Mouse (Mus musculus) layer of hippocampus, postnatal 25 days (tissue): ENCODE measurements at regions not wholly inside any gene's neighbourhood (a gene's known extent, or its start where the extent isn't known, plus 50 kb on each side); places are given as distances from the start of the nearest gene placed in this dataset.

Experiments used
- DNase-seq, 2 experiments: peaks; one replicate each; pipeline ENCODE4 v3.0.0; 2022; ENCODE audit warnings: mixed read lengths in 2 of 2, low spot score in 1 of 2; ENCODE audit errors: extremely low spot score in 1 of 2

DNA sequence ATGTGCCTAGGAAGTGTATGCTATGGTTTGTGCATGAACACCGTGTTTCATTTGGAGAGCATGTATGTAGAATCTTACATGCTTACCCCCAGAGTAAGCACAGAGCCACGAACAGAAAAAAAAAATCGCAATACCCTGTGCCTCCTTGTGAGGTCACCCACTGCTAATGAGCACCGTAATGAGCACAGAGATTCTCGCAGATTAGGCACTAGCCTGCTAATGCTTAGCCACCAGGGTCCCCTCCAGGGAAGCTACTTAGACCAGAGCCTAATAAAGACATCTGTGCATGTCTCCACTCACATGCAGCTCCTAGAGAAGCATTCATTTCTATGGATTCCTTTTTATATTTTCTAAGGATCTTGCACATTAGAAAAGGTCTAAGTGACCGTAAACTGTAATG is 780.8 kb downstream of the Nr2f2 start:
- DNase-seq: no peak

- DNase-seq: no peak
Measured at GRCm38 (mm10) chr7:69585131-69585530, 781.4 kb downstream of the Nr2f2 start.

DNA sequence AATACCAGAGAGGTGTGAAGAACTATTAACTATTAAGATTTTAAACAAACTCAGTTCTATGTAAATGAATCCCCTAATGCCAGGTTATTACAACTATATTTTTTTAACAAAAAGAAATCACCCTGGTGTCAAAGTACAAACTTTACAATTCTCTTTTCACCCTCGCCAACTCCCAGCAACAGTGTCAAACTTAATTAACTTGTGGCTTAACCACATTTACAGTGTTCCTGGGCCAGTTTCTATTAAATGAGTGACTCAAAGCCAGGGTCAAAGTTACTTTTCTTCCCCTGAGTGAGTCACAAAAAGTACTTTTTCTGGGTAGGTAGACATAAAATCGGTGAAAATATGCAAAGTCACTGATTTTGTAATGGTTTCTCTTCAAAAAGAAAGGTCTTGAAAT is 782.0 kb downstream of the Nr2f2 start:
- DNase-seq: no peak

GRCm38 (mm10) chr7:69583901-69584300 is 782.6 kb downstream of the Nr2f2 start:
- DNase-seq: no peak

DNA sequence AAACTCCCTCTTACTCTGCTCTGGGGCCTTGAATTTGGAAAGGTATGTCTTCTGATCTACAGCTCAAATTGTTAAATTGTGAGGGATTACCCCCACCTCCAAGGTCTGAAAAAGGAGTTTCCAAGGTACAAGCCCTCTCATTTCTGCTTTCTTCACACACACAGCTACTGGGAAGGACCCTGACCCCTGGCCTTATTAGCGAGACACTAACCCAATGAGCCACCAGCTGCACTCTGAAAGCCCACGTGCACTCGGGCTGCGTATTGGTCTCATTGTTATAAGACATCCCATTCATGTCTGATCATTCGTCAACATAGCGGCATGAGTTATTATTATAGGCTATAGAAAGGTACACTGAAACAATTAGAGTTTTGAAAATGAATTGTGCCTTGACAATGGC is 784.9 kb downstream of the Nr2f2 start:
- DNase-seq: no peak

DNA sequence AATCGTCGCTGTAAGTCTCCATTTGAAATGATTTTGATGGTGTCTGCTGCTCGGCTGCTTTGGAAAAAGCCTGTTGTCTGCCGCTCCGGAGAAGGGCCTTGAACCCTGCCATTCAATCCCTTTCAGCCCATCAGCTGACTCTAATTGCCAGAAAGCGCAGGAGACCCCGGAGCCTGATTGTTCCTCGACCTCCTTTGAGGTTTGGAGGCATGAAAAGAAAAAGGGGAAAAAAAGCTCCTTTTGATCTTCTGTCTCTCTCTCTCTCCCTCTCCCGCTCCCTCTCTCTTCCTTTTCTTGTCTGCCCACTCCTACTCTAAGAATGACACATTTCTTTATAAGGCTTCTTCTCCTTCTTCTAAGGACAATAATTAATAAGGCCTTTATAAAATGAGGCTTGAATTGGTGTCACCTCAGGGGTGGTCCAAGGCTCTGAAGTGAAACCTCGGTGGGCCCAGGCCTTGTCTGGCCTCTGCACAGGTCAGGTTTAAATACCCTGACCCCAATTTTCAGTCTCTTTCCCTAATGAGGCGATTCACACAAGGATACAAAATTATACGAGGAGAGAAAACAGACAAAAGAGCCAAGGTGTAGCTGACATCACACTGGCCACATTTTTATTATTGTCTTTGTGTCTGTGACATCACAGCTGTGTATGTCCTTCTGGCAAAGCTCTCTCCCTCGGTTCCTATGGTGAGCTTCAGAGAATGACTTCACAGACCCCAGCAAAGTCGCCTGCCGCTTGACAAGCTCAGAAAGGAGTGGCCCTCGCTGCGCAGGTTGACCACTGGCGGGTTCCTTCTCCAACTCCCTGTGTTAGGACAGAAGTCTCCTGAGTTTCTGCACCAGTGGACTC is 787.4 kb downstream of the Nr2f2 start:
- no peak for DNase-seq

- DNase-seq: no peak
Measured at GRCm38 (mm10) chr7:69577754-69578153, 788.8 kb downstream of the Nr2f2 start.

DNA sequence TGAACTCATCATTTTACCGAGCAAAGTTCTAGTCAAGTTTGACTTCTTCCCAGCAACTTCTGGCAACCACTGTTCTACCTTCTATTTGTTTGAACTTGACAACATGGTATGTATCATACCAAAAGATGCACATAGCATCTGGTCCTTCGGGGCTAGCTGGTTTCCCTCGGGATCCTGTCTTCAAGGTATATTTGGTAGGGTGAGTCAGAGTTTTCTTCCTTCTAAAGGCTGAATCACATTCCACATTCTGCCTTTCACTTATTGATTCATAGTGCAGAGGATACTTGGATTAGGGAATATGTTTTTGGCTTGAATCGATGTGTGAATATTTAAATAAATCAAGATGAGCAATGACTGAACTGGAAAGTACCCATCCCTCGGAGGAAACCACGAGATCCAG is 789.9 kb downstream of the Nr2f2 start:
- DNase-seq: no peak

GRCm38 (mm10) chr7:69573730-69574129 is 792.8 kb downstream of the Nr2f2 start:
- DNase-seq: no peak

DNA sequence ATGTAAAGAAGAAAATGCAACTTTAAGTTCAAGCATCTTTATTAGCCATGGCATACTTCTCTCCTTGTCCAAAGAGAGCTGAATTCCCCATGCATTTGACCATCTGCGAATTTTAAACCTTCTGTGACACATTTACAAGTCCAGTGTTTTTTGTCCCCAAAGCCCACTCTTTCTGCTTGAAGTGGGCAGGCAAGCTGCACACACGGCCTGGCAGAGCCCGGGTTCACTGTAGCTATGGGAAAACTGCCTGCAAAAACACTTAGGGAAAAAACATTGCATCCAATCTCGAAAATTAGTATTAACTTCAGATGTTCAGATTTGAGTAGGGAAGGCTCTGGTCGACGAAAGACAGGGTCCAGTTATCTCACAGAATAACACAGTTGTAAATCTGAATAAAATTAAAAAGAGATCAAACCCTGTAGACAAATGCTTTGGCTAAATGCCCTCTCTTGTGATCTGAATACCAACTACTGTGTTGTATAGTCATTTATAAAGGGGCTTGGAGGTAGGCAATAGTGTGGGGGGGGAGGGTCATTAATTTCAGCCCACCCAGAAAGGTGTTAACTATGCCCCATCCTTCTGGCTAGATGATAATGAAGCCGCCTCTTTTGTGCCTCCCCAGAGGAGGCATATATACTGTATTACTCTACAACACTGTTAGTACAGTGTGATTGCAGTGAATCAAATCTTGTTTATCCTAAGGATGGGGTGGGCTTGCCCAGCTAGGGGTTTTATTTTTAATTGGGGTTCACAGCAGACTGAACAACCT is 793.7 kb downstream of the Nr2f2 start:
- no peak for DNase-seq

- DNase-seq: no peak
Measured at GRCm38 (mm10) chr7:69566949-69567348, 799.6 kb downstream of the Nr2f2 start.

GRCm38 (mm10) chr7:69564432-69564831 is 802.1 kb downstream of the Nr2f2 start:
- no peak for DNase-seq

- no peak for DNase-seq
Measured at GRCm38 (mm10) chr7:69554776-69555175, 805.7 kb upstream of the Arrdc4 start.

GRCm38 (mm10) chr7:69553981-69554380 is 804.9 kb upstream of the Arrdc4 start:
- DNase-seq: no peak

DNA sequence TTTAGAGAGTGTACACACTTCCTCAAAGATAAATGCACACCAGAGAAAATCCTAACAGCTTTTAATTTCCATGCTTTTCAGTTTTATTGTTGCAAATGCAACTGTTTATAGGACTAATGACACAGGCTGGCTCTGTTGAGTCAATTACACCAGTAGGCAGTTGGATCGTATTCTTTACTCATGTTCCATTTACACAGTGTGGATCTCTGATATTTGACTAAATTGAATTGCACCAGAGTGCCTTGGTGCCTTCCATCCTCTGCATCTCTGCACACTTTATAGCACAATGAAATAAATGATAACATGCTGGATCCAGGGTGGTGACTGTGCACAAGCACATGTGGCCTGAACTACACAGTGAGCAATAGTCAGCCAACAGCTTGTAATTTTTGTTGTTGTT is 787.0 kb upstream of the Arrdc4 start:
- no peak for DNase-seq

- DNase-seq: no peak
Measured at GRCm38 (mm10) chr7:69513966-69514365, 764.9 kb upstream of the Arrdc4 start.

DNA sequence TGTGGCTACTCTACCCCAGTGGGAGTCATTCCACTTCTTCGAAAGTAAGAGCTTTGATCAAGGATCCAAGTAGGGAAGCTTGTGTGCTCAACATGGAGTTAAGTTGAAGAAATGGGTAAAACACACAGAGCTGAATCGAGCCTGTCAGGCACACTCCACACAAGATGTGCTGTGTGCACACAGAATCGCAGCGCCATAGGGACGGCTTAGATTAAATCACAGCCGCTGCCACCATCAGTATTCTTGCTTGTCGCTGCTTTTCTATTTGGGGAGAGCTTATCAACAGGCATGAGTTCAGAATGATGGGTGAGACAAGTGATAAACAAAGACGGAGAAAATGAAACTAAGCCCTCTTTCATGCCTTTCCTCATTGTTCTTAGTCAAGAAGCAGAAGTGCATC is 761.3 kb upstream of the Arrdc4 start:
- no peak for DNase-seq

GRCm38 (mm10) chr7:69493062-69493930 is 744.3 kb upstream of the Arrdc4 start:
- DNase-seq: no peak

DNA sequence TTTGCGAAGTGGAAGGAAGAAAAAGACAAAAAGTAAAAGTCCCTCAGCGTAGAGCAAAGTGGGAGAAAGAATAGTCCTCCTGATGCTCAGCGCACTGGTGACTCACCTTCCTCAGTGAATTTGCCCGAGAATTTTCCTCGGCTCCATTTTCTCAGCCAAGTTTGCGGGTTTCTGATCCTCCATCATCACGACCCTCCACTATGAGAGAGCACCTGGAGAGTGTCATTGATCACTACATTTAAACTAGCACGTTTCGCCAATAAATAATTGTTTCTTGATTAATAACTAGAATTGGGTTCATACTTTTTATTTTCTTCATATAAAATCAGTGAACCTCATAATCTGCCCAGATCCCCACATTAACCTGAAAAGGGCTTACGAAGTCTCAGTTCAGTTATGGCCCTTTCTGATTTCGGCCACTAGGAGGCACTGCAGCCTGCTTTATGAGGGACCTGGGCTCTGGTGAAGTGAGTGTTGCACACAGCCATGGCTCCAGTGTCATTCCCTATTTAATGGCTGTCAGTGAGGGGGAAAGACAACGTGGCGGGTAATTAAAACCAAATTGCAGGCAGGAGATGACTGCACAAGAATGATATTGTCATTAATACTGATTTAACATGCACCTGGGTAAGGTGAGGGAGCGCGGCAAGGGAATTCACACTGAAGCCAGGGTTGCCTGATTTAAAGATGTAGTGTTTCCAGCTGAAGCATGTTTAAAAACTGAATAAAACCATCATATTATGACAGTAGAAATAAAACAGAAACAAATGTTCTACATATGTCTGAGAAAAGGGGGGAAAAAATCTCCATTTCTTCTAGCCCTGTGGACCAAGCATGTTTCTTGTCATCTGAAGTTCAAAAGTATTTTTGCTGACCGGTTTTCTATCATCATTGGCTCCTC is 741.8 kb upstream of the Arrdc4 start:
- DNase-seq: peak; percentile 69 to 85

- peak; percentile 5 to 44 for DNase-seq
Measured at GRCm38 (mm10) chr7:69488630-69489029, 739.6 kb upstream of the Arrdc4 start.
